Mouse (Mus musculus) hindbrain, embryonic 10.5 days (tissue): ENCODE data around the gene Vmn1r152. TPM values are rescaled to one million over a fixed set of nuclear protein-coding genes. Genes with fewer than 3 reads are reported as not detected.
"Not testable (repeated sequence)": the region's sequence is repeated elsewhere in the genome, so short reads cannot be mapped to it uniquely, and the experiment has no call there.

Source experiments
- DNase-seq: peaks from one replicate; pipeline ENCODE4 v3.0.0-alpha.2; 2017; ENCODE audit warnings: low spot score
- H3K27ac ChIP-seq: fragments of 300-500 bp; sonication (generic); 2 replicates; pipeline ENCODE4 v1.5.1; 2016; ENCODE audit warnings: mild to moderate bottlenecking, moderate library complexity
- H3K27me3 ChIP-seq: fragments of 300-500 bp; sonication (generic); 2 replicates; pipeline ENCODE4 v1.6.1; 2016; ENCODE audit warnings: mild to moderate bottlenecking; ENCODE audit not compliant: poor library complexity, insufficient read depth, severe bottlenecking
- H3K36me3 ChIP-seq: fragments of 300-500 bp; sonication (generic); 2 replicates; pipeline ENCODE4 v1.6.1; 2016; ENCODE audit warnings: mild to moderate bottlenecking, moderate library complexity
- H3K4me1 ChIP-seq: fragments of 300-500 bp; sonication (generic); replicated peaks from 2 replicates; pipeline ENCODE4 v1.6.1; 2016; ENCODE audit warnings: mild to moderate bottlenecking
- H3K4me3 ChIP-seq: fragments of 300-500 bp; sonication (generic); 2 replicates; pipeline ENCODE4 v1.5.1; 2016; ENCODE audit warnings: mild to moderate bottlenecking, moderate library complexity
- H3K9me3 ChIP-seq: fragments of 300-500 bp; sonication (generic); 2 replicates; pipeline ENCODE4 v1.6.1; 2016; ENCODE audit warnings: mild to moderate bottlenecking, moderate library complexity
- WGBS: fragments of 180-500 bp; shearing (Covaris S2); methylation state at CpG from one replicate; pipeline ENCODE4 v1.1.7; 2016; 5-methylcytosine and 5-hydroxymethylcytosine counted together
- polyA plus RNA-seq: library from polyadenylated mRNA; unstranded; fragments of >200 nt; fragmentation: Nextera tagmentation; extraction: Ambion mirVana; gene quantifications from 2 replicates; pipeline ENCODE4 v1.2.1, GENCODE M21; 2016

Vmn1r152 gene
- not detected in 2 replicates for polyA plus RNA-seq

DNA sequence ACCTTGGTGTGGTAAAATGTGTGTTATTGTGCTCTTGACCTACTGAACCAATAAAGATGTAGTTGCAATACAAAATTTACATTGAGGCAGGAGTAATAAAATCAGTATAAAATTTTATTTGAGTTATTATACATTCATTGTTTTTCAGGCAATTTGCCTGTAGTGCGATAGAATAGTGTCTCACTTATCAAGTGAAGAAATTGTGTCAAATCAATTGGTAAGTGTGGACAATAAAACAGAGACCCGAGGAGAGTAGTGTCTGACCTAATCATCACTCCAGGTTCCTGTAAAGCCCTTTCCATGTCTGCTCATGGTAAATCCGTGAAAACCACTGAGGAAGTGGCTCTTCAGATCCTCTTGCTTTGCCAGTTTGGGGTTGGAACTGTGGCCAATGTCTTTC, at the start of gene Vmn1r152:
TSS of gene Vmn1r152 (plus strand) at position 301 of the 400 bp plus-strand sequence.
- not testable (repeated sequence) for H3K4me1 ChIP-seq, H3K4me3 ChIP-seq, DNase-seq, H3K27me3 ChIP-seq, H3K9me3 ChIP-seq, H3K36me3 ChIP-seq, H3K27ac ChIP-seq
- no CpG with 5 or more reads among the region's 3 CpGs for WGBS

DNA sequence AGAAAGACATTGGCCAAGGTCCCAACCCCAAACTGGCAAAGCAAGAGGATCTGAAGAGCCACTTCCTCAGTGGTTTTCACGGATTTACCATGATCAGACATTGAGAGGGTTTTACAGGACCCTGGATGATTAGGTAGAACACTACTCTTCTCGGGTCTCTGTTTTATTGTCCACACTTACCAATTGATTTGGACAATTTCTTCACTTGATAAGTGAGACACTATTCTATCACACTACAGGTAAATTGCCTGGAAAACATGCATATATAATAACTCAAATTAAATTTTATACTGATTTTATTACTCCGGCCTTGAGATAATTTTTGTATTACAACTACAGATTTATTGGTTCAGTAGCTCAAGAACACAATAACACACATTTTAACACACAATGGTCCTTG, 23.2 kb upstream of the Vmn1r152 start, which contains the start of gene Vmn1r151:
TSS of gene Vmn1r151 (minus strand) at position 101 of the 400 bp plus-strand sequence.
- not testable (repeated sequence) for H3K9me3 ChIP-seq, H3K4me3 ChIP-seq, DNase-seq, H3K27ac ChIP-seq, H3K4me1 ChIP-seq, H3K27me3 ChIP-seq, H3K36me3 ChIP-seq
- WGBS = 65% methylated on average over 2 of the region's 3 CpGs

GRCm38 (mm10) chr7:22534787-22535186, 12.0 kb downstream of the Vmn1r152 start, which contains the start of gene Gm8677:
TSS of gene Gm8677 (minus strand) at chr7:22534887.
- H3K27ac ChIP-seq, H3K4me3 ChIP-seq, H3K9me3 ChIP-seq, H3K4me1 ChIP-seq, H3K36me3 ChIP-seq, H3K27me3 ChIP-seq, DNase-seq: not testable (repeated sequence)
- no CpG with 5 or more reads among the region's 1 CpGs for WGBS

- H3K27me3 ChIP-seq, H3K27ac ChIP-seq, DNase-seq, H3K4me1 ChIP-seq, H3K4me3 ChIP-seq, H3K9me3 ChIP-seq, H3K36me3 ChIP-seq: not testable (repeated sequence)
- no CpG with 5 or more reads among the region's 3 CpGs for WGBS
Observed at GRCm38 (mm10) chr7:22565243-22565642, 42.5 kb downstream of the Vmn1r152 start, which contains the start of gene Gm4201. TSS of gene Gm4201 (minus strand) at chr7:22565343.

Other genes with a start within 250 kb of the Vmn1r152 start
- gene Gm4187, start 193.2 kb upstream of the Vmn1r152 start, polyA plus RNA-seq = not detected in 2 replicates
- not detected in 2 replicates for gene Gm8660, start 151.9 kb upstream of the Vmn1r152 start, polyA plus RNA-seq
- gene Vmn1r148, start 109.4 kb upstream of the Vmn1r152 start, polyA plus RNA-seq = not detected in 2 replicates
- gene Vmn1r149, start 84.7 kb upstream of the Vmn1r152 start, polyA plus RNA-seq = not detected in 2 replicates
- not detected in 2 replicates for gene Gm10665, start 58.9 kb upstream of the Vmn1r152 start, polyA plus RNA-seq
- gene Vmn1r151, start 23.3 kb upstream of the Vmn1r152 start, polyA plus RNA-seq = not detected in 2 replicates
- not detected in 2 replicates for gene Gm8677, start 11.9 kb downstream of the Vmn1r152 start, polyA plus RNA-seq
- not detected in 2 replicates for gene Gm4201, start 42.4 kb downstream of the Vmn1r152 start, polyA plus RNA-seq
- gene Gm4565, start 65.2 kb downstream of the Vmn1r152 start, polyA plus RNA-seq = not detected in 2 replicates
- gene Vmn1r155, start 135.1 kb downstream of the Vmn1r152 start, polyA plus RNA-seq = not detected in 2 replicates
- gene Gm8693, start 169.3 kb downstream of the Vmn1r152 start, polyA plus RNA-seq = not detected in 2 replicates
- gene Gm4567, start 196.7 kb downstream of the Vmn1r152 start, polyA plus RNA-seq = not detected in 2 replicates
- not detected in 2 replicates for gene Vmn1r157, start 238.7 kb downstream of the Vmn1r152 start, polyA plus RNA-seq